Mouse (Mus musculus) intestine, embryonic 15.5 days (tissue): ENCODE results near the gene Erh. TPM values are rescaled to one million over a fixed set of nuclear protein-coding genes. Genes with fewer than 3 reads are reported as not detected.

Experiments used
- ATAC-seq: fragments of 200-750 bp; cut with Nextera tagmentation; 2 replicates; pipeline ENCODE4 v1.8.0; 2017; ENCODE audit warnings: moderate TSS enrichment, moderate library complexity
- H3K27ac ChIP-seq: fragments of 300-500 bp; sonication (generic); 2 replicates; pipeline ENCODE4 v1.5.1; 2015; ENCODE audit warnings: mild to moderate bottlenecking, inconsistent platforms
- H3K27me3 ChIP-seq: fragments of 300-500 bp; sonication (generic); replicated peaks from 2 replicates; pipeline ENCODE4 v1.6.1; 2015; ENCODE audit warnings: inconsistent platforms
- H3K36me3 ChIP-seq: fragments of 300-500 bp; sonication (generic); 2 replicates; pipeline ENCODE4 v1.6.1; 2015; ENCODE audit warnings: inconsistent platforms
- H3K4me1 ChIP-seq: fragments of 300-500 bp; sonication (generic); replicated peaks from 2 replicates; pipeline ENCODE4 v1.6.1; 2015; ENCODE audit warnings: inconsistent platforms
- H3K4me2 ChIP-seq: fragments of 300-500 bp; sonication (generic); replicated peaks from 2 replicates; pipeline ENCODE4 v1.6.1; 2015; ENCODE audit warnings: mild to moderate bottlenecking, inconsistent platforms
- H3K4me3 ChIP-seq: fragments of 300-500 bp; sonication (generic); replicated peaks from 2 replicates; pipeline ENCODE4 v1.5.1; 2015; ENCODE audit warnings: inconsistent platforms
- H3K9ac ChIP-seq: fragments of 300-500 bp; sonication (generic); 2 replicates; pipeline ENCODE4 v1.6.1; 2015; ENCODE audit warnings: inconsistent platforms
- H3K9me3 ChIP-seq: fragments of 300-500 bp; sonication (generic); 2 replicates; pipeline ENCODE4 v1.6.1; 2016; ENCODE audit warnings: inconsistent platforms
- WGBS: fragments of 180-500 bp; shearing (Covaris S2); methylation state at CpG from one replicate; pipeline ENCODE4 v1.1.7; 2015; 5-methylcytosine and 5-hydroxymethylcytosine counted together
- polyA plus RNA-seq: library from polyadenylated mRNA; unstranded; fragments of >200 nt; fragmentation: Nextera tagmentation; extraction: Ambion mirVana; gene quantifications from 2 replicates; pipeline ENCODE4 v1.2.1, GENCODE M21; 2015

The Erh gene
- polyA plus RNA-seq = 243 and 269 TPM in 2 replicates

GRCm38 (mm10) chr12:80643693-80644505 lies at the start of gene Erh, which contains the start of gene Slc39a9:
Gene Erh (minus strand): TSS chr12:80644341.
Gene Slc39a9 (plus strand): TSS chr12:80643883.
- under 1% methylated on average over 50 of the region's 50 CpGs for WGBS

GRCm38 (mm10) chr12:80693700-80694099 lies 49.6 kb upstream of the Erh start:
- no peak overlapping the region for H3K9ac ChIP-seq
- H3K9me3 ChIP-seq = no peaks in the 10 kb centered on the region
- H3K27me3 ChIP-seq = peaks cover 21% of the 10 kb centered on the region
- peak; percentile 61 for ATAC-seq
- H3K36me3 ChIP-seq = no peaks in the 10 kb centered on the region
- H3K4me1 ChIP-seq = peaks cover 18% of the 10 kb centered on the region; the same call in 1 of the 2 replicates
- H3K4me3 ChIP-seq = peak overlapping the region; percentile 46
- WGBS = 38% methylated on average over 2 of the region's 2 CpGs
- H3K27ac ChIP-seq = 0 out of 2 replicates have a peak overlapping the region, but pooled peaks have one; percentile 79
- H3K4me2 ChIP-seq = peak overlapping the region; percentile 82

More at GRCm38 (mm10) chr12:80643693-80644505, at the start of gene Erh, which contains the start of gene Slc39a9:
- Histone ChIP-seq H3K9me3 (no peaks in the 10 kb centered on the region), H3K27ac (peak within 1 kb of the TSS; percentile 86), H3K4me1 (peaks cover 17% of the 10 kb centered on the region; the same call in 1 of the 2 replicates), H3K9ac (peak within 1 kb of the TSS; percentile 94), H3K36me3 (peaks cover 7% of the 10 kb centered on the region), H3K27me3 (no peaks in the 10 kb centered on the region), H3K4me3 (peak within 1 kb of the TSS; percentile 94), H3K4me2 (peak within 1 kb of the TSS; percentile 81)
- peak; percentile 98 for ATAC-seq

- Histone ChIP-seq H3K4me3 (peak within 1 kb of the TSS; percentile 46), H3K9ac (peak within 1 kb of the TSS; percentile 61), H3K4me1 (peaks cover 24% of the 10 kb centered on the region), H3K9me3 (no peaks in the 10 kb centered on the region), H3K27ac (peak within 1 kb of the TSS; percentile 79), H3K36me3 (no peaks in the 10 kb centered on the region), H3K4me2 (peak within 1 kb of the TSS; percentile 82), H3K27me3 (peaks cover 21% of the 10 kb centered on the region)
- WGBS = 1% methylated on average over 52 of the region's 52 CpGs
- ATAC-seq = peak; percentile 90
Observed at GRCm38 (mm10) chr12:80692269-80692972, 48.3 kb upstream of the Erh start, which contains the start of gene Plekhd1. Gene Plekhd1 (plus strand): TSS chr12:80692591.

GRCm38 (mm10) chr12:80691671-80692091 lies 47.5 kb upstream of the Erh start:
- Histone ChIP-seq H3K4me1 (peaks cover 25% of the 10 kb centered on the region), H3K27me3 (peaks cover 21% of the 10 kb centered on the region), H3K9ac (peak overlapping the region; percentile 61; the same call in 1 of the 2 replicates), H3K4me2 (peak overlapping the region; percentile 82), H3K4me3 (peak overlapping the region; percentile 46), H3K9me3 (no peaks in the 10 kb centered on the region), H3K36me3 (no peaks in the 10 kb centered on the region), H3K27ac (peak overlapping the region; percentile 79)
- WGBS = 11% methylated on average over 12 of the region's 12 CpGs
- ATAC-seq = peak; percentile 71

GRCm38 (mm10) chr12:80689696-80690095 lies 45.6 kb upstream of the Erh start:
- H3K4me1 ChIP-seq = peaks cover 25% of the 10 kb centered on the region
- WGBS = 42% methylated on average over 5 of the region's 5 CpGs
- no peaks in the 10 kb centered on the region for H3K36me3 ChIP-seq
- no peak overlapping the region for H3K4me2 ChIP-seq
- H3K27ac ChIP-seq = no peak overlapping the region
- no peak overlapping the region for H3K4me3 ChIP-seq
- no peak overlapping the region for H3K9ac ChIP-seq
- ATAC-seq = no peak
- no peaks in the 10 kb centered on the region for H3K9me3 ChIP-seq
- H3K27me3 ChIP-seq = peaks cover 20% of the 10 kb centered on the region

- peaks cover 17% of the 10 kb centered on the region for H3K4me1 ChIP-seq
- no peak overlapping the region for H3K9ac ChIP-seq
- H3K4me2 ChIP-seq = peak overlapping the region; percentile 30; the same call in 1 of the 2 replicates
- no peak overlapping the region for H3K4me3 ChIP-seq
- H3K36me3 ChIP-seq = no peaks in the 10 kb centered on the region
- no peak for ATAC-seq
- H3K9me3 ChIP-seq = no peaks in the 10 kb centered on the region
- H3K27me3 ChIP-seq = peaks cover 10% of the 10 kb centered on the region
- 51% methylated on average over 10 of the region's 10 CpGs for WGBS
- H3K27ac ChIP-seq = peak overlapping the region; percentile 17; the same call in 1 of the 2 replicates
Observed at GRCm38 (mm10) chr12:80687788-80688211, 43.7 kb upstream of the Erh start.

GRCm38 (mm10) chr12:80684316-80684715 lies 40.2 kb upstream of the Erh start:
- Histone ChIP-seq H3K9me3 (no peaks in the 10 kb centered on the region), H3K4me1 (peaks cover 7% of the 10 kb centered on the region), H3K27me3 (no peaks in the 10 kb centered on the region), H3K36me3 (no peaks in the 10 kb centered on the region), H3K9ac (no peak overlapping the region), H3K27ac (no peak overlapping the region), H3K4me2 (no peak overlapping the region), H3K4me3 (no peak overlapping the region)
- no peak for ATAC-seq
- WGBS = 93% methylated on average over 3 of the region's 3 CpGs

- Histone ChIP-seq H3K4me1 (peaks cover 7% of the 10 kb centered on the region), H3K36me3 (no peaks in the 10 kb centered on the region), H3K4me3 (no peak overlapping the region), H3K27me3 (no peaks in the 10 kb centered on the region), H3K9me3 (no peaks in the 10 kb centered on the region), H3K9ac (no peak overlapping the region), H3K4me2 (no peak overlapping the region), H3K27ac (no peak overlapping the region)
- WGBS = 72% methylated on average over 3 of the region's 3 CpGs
- no peak for ATAC-seq
Observed at GRCm38 (mm10) chr12:80683554-80683953, 39.4 kb upstream of the Erh start.

- H3K9ac ChIP-seq = no peak overlapping the region
- ATAC-seq = no peak
- no peaks in the 10 kb centered on the region for H3K4me1 ChIP-seq
- H3K9me3 ChIP-seq = no peaks in the 10 kb centered on the region
- no peak overlapping the region for H3K4me3 ChIP-seq
- 71% methylated on average over 1 of the region's 1 CpGs for WGBS
- H3K4me2 ChIP-seq = no peak overlapping the region
- H3K27me3 ChIP-seq = no peaks in the 10 kb centered on the region
- no peak overlapping the region for H3K27ac ChIP-seq
- H3K36me3 ChIP-seq = peaks cover 2% of the 10 kb centered on the region; the same call in 1 of the 2 replicates
Observed at GRCm38 (mm10) chr12:80681340-80681739, 37.2 kb upstream of the Erh start.

GRCm38 (mm10) chr12:80673170-80673569 lies 29.0 kb upstream of the Erh start:
- Histone ChIP-seq H3K27me3 (no peaks in the 10 kb centered on the region), H3K36me3 (peaks cover 17% of the 10 kb centered on the region), H3K9ac (no peak overlapping the region), H3K9me3 (no peaks in the 10 kb centered on the region), H3K4me3 (no peak overlapping the region), H3K4me2 (no peak overlapping the region), H3K27ac (no peak overlapping the region), H3K4me1 (no peaks in the 10 kb centered on the region)
- peak; percentile 62; the same call in 1 of the 2 replicates for ATAC-seq
- WGBS = 13% methylated on average over 3 of the region's 3 CpGs

- ATAC-seq = no peak
- Histone ChIP-seq H3K9ac (no peak overlapping the region), H3K27me3 (no peaks in the 10 kb centered on the region), H3K4me1 (no peaks in the 10 kb centered on the region), H3K27ac (no peak overlapping the region), H3K4me2 (no peak overlapping the region), H3K36me3 (peaks cover 17% of the 10 kb centered on the region), H3K9me3 (no peaks in the 10 kb centered on the region), H3K4me3 (no peak overlapping the region)
- 71% methylated on average over 2 of the region's 2 CpGs for WGBS
Observed at GRCm38 (mm10) chr12:80668391-80668790, 24.2 kb upstream of the Erh start.

GRCm38 (mm10) chr12:80663935-80664334 lies 19.8 kb upstream of the Erh start:
- 53% methylated on average over 2 of the region's 2 CpGs for WGBS
- Histone ChIP-seq H3K9me3 (no peaks in the 10 kb centered on the region), H3K9ac (no peak overlapping the region), H3K4me3 (no peak overlapping the region), H3K27me3 (no peaks in the 10 kb centered on the region), H3K36me3 (peaks cover 23% of the 10 kb centered on the region), H3K4me1 (no peaks in the 10 kb centered on the region), H3K4me2 (no peak overlapping the region), H3K27ac (no peak overlapping the region)
- no peak for ATAC-seq
